Mouse (Mus musculus): ENCODE results near the gene Auts2.

- TF ChIP-seq MAFK (IDR thresholded peaks at IDR 0.05; ENCODE audit: insufficient read depth, low read depth, low read length) (no peak), HCFC1 (IDR thresholded peaks at IDR 0.05; ENCODE audit: borderline replicate concordance, insufficient read depth, low read length) (no peak), ZC3H11A (IDR thresholded peaks at IDR 0.05; ENCODE audit: borderline replicate concordance, low read depth, low read length) (no peak), ZNF384 (IDR thresholded peaks at IDR 0.05; ENCODE audit: low read depth, low read length) (no peak), CHD2 (IDR thresholded peaks at IDR 0.05; ENCODE audit: low read depth, low read length) (no peak)
These were observed 703.4 kb downstream of the Auts2 start for GRCm38 (mm10) chr5:131839657-131840315.
